Mouse (Mus musculus) monocyte, adult 2 months (primary cell): ENCODE results near the gene Lrrc8d.

ENCODE experiments used
- DNase-seq, 2 experiments: peaks; one replicate each; pipeline ENCODE4 v3.0.0; 2022; ENCODE audit warnings: low spot score in 2 of 2, low read depth in 1 of 2

Gene Lrrc8d

GRCm38 (mm10) chr5:105699141-105700069, at the start of gene Lrrc8d:
Gene Lrrc8d (plus strand): TSS chr5:105699969.
- DNase-seq: peak in 1 of 2 experiments; percentile 80

- DNase-seq: no peak
These were observed 48.9 kb upstream of the Lrrc8d start for GRCm38 (mm10) chr5:105650728-105651479.

- no peak for DNase-seq
These were observed 48.2 kb upstream of the Lrrc8d start for GRCm38 (mm10) chr5:105651561-105651991.

- DNase-seq: peak; percentile 57 to 79
These were observed 45.3 kb upstream of the Lrrc8d start for GRCm38 (mm10) chr5:105654237-105655063.

GRCm38 (mm10) chr5:105655100-105655734, 44.6 kb upstream of the Lrrc8d start:
- no peak for DNase-seq

- DNase-seq: peak; percentile 68 to 73
These were observed 37.9 kb upstream of the Lrrc8d start for GRCm38 (mm10) chr5:105661894-105662293.

- no peak for DNase-seq
These were observed 32.8 kb upstream of the Lrrc8d start for GRCm38 (mm10) chr5:105666930-105667329.

GRCm38 (mm10) chr5:105667411-105667810, 32.4 kb upstream of the Lrrc8d start:
- DNase-seq: no peak

- no peak for DNase-seq
These were observed 30.7 kb upstream of the Lrrc8d start for GRCm38 (mm10) chr5:105669086-105669485.

- no peak for DNase-seq
These were observed 30.0 kb upstream of the Lrrc8d start for GRCm38 (mm10) chr5:105669508-105670353.

- no peak for DNase-seq
These were observed 27.4 kb upstream of the Lrrc8d start for GRCm38 (mm10) chr5:105672332-105672731.

GRCm38 (mm10) chr5:105675511-105675910, 24.3 kb upstream of the Lrrc8d start:
- DNase-seq: no peak

GRCm38 (mm10) chr5:105677071-105677470, 22.7 kb upstream of the Lrrc8d start:
- no peak for DNase-seq

GRCm38 (mm10) chr5:105678243-105678642, 21.5 kb upstream of the Lrrc8d start:
- DNase-seq: no peak

- DNase-seq: no peak
These were observed 20.5 kb upstream of the Lrrc8d start for GRCm38 (mm10) chr5:105679261-105679660.

- DNase-seq: no peak
These were observed 19.6 kb upstream of the Lrrc8d start for GRCm38 (mm10) chr5:105679921-105680843.

- DNase-seq: no peak
These were observed 17.6 kb upstream of the Lrrc8d start for GRCm38 (mm10) chr5:105682143-105682611.

- no peak for DNase-seq
These were observed 15.8 kb upstream of the Lrrc8d start for GRCm38 (mm10) chr5:105683912-105684350.
